Mouse (Mus musculus): Measurements from ENCODE around the gene Cfap20. TPM values are rescaled to one million over a fixed set of nuclear protein-coding genes. Genes with fewer than 3 reads are reported as not detected.

Gene Cfap20
- polyA plus RNA-seq (2015; fragmentation: Nextera tagmentation; extraction: Ambion mirVana) = 149 and 156 TPM in 2 replicates

DNA sequence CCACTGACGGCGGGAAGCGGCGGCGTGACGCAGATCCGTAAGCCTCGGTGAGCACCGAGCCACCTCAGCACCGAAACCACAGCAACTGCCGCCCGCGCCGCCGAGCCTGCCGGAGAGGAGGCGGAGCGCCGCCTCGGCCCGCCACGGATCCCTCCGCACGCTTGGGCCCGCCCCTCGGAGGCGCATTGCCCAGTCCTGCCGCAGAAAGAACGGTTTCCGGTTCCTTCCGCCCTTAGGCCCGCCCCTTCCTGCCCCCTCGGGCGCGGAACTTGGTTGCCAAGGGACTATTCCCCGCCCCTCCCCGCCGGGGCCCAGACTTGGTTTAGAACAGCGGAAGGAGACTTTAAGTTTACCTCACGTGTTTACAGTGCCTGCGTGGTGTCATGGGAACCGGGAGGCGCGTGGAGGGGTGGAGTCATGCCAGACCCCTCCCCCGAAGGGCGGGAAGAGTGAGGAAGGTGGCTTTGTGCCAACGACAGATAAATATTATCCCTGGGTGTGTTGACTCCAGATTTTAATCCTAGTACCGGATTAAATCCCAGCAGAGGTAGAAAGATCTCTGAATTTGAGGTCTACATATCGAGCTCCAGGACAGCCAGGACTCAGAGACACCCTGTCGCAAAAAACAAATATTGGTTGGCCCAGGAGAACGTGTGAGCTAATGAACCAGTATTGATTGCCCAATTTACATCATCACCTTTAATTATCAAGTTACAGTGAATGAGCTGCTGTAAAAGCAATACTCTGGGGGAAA is at the start of gene Cfap20:
Gene Cfap20, minus strand, starts transcription at position 184 of the 754 bp plus-strand sequence.
- H3K9me3 ChIP-seq (ENCODE audit: control insufficient read depth, low read length) = no peaks in the 10 kb centered on the region
- WGBS = under 1% methylated on average over 47 of the region's 51 CpGs
- peaks cover 24% of the 10 kb centered on the region for H3K4me1 ChIP-seq (replicated peaks; ENCODE audit: control insufficient read depth, insufficient read depth, low read length)
- peak within 1 kb of the TSS; percentile 92 for H3K27ac ChIP-seq (ENCODE audit: low read length)
- H3K27me3 ChIP-seq (ENCODE audit: control insufficient read depth, insufficient read depth, low read depth, low read length) = no peaks in the 10 kb centered on the region
- ATAC-seq (ENCODE audit: low read depth) = peak; percentile 97
- H3K9ac ChIP-seq (ENCODE audit: low read length) = peak within 1 kb of the TSS; percentile 95
- H3K4me3 ChIP-seq (ENCODE audit: low read length) = peak within 1 kb of the TSS; percentile 100
- peak within 1 kb of the TSS; percentile 93 for H3K4me2 ChIP-seq (ENCODE audit: low read depth, low read length)
- no peaks in the 10 kb centered on the region for H3K36me3 ChIP-seq (ENCODE audit: control insufficient read depth, insufficient read depth, low read length)

DNA sequence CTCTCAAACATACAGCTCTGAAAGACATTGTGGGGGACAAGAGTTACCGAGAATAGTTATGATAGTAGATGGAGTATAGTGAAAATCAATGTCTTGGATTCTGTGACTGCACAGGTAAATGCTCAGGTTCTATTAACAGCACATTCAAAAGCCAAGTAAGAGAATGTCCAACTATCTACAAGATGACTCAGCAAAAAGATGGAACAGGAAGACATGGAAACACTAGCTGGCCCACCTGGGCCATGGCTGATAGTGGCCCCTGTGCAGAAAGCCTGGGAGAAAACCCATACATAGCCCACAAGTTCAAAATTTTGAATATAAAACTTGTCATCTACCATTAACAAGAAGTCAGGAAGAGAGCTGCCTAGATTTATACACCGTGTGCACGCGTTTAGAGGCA is 35.3 kb upstream of the Cfap20 start:
- no peak overlapping the region for H3K27ac ChIP-seq (ENCODE audit: low read length)
- no peaks in the 10 kb centered on the region for H3K27me3 ChIP-seq (ENCODE audit: control insufficient read depth, insufficient read depth, low read depth, low read length)
- peaks cover 31% of the 10 kb centered on the region for H3K36me3 ChIP-seq (ENCODE audit: control insufficient read depth, insufficient read depth, low read length)
- no peak overlapping the region for H3K4me3 ChIP-seq (ENCODE audit: low read length)
- no peak overlapping the region for H3K9ac ChIP-seq (ENCODE audit: low read length)
- no peak for ATAC-seq (ENCODE audit: low read depth)
- H3K4me2 ChIP-seq (ENCODE audit: low read depth, low read length) = no peak overlapping the region
- H3K9me3 ChIP-seq (ENCODE audit: control insufficient read depth, low read length) = no peaks in the 10 kb centered on the region
- 96% methylated on average over 4 of the region's 4 CpGs for WGBS
- no peaks in the 10 kb centered on the region for H3K4me1 ChIP-seq (replicated peaks; ENCODE audit: control insufficient read depth, insufficient read depth, low read length)

DNA sequence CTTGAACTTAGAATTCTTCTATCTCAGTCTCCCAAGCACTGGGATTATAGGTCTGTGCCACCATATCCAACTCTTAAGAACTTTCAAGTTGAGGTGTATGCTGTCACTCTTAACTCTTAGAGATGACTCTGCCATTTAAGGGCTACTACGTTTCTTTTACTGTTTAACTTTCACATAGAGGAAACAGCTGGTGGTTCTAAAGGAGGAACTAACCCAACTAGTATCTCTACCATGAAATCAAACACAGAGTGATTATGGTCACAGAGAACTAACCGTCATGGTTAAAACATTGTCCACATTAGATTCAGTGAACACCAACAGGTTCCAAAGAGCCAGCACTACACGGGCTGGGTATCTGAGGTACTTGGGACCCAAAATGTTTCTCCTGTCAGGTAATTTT is 34.3 kb upstream of the Cfap20 start:
- H3K4me2 ChIP-seq (ENCODE audit: low read depth, low read length) = no peak overlapping the region
- WGBS = 87% methylated on average over 3 of the region's 3 CpGs
- ATAC-seq (ENCODE audit: low read depth) = no peak
- H3K9me3 ChIP-seq (ENCODE audit: control insufficient read depth, low read length) = no peaks in the 10 kb centered on the region
- H3K27ac ChIP-seq (ENCODE audit: low read length) = no peak overlapping the region
- H3K9ac ChIP-seq (ENCODE audit: low read length) = no peak overlapping the region
- no peaks in the 10 kb centered on the region for H3K4me1 ChIP-seq (replicated peaks; ENCODE audit: control insufficient read depth, insufficient read depth, low read length)
- no peak overlapping the region for H3K4me3 ChIP-seq (ENCODE audit: low read length)
- H3K27me3 ChIP-seq (ENCODE audit: control insufficient read depth, insufficient read depth, low read depth, low read length) = no peaks in the 10 kb centered on the region
- peaks cover 25% of the 10 kb centered on the region for H3K36me3 ChIP-seq (ENCODE audit: control insufficient read depth, insufficient read depth, low read length)

GRCm38 (mm10) chr8:95466543-95466942 is 31.9 kb upstream of the Cfap20 start:
- Histone ChIP-seq H3K36me3 (ENCODE audit: control insufficient read depth, insufficient read depth, low read length) (peaks cover 8% of the 10 kb centered on the region; the same call in 1 of the 2 replicates), H3K4me1 (replicated peaks; ENCODE audit: control insufficient read depth, insufficient read depth, low read length) (no peaks in the 10 kb centered on the region), H3K9me3 (ENCODE audit: control insufficient read depth, low read length) (no peaks in the 10 kb centered on the region), H3K27me3 (ENCODE audit: control insufficient read depth, insufficient read depth, low read depth, low read length) (no peaks in the 10 kb centered on the region), H3K27ac (ENCODE audit: low read length) (no peak overlapping the region), H3K4me2 (ENCODE audit: low read depth, low read length) (no peak overlapping the region), H3K4me3 (ENCODE audit: low read length) (no peak overlapping the region), H3K9ac (ENCODE audit: low read length) (no peak overlapping the region)
- ATAC-seq (ENCODE audit: low read depth) = no peak
- 70% methylated on average over 2 of the region's 2 CpGs for WGBS

GRCm38 (mm10) chr8:95452518-95452917 is 17.8 kb upstream of the Cfap20 start:
- ATAC-seq (ENCODE audit: low read depth) = no peak
- Histone ChIP-seq H3K4me1 (replicated peaks; ENCODE audit: control insufficient read depth, insufficient read depth, low read length) (no peaks in the 10 kb centered on the region), H3K4me2 (ENCODE audit: low read depth, low read length) (no peak overlapping the region), H3K27ac (ENCODE audit: low read length) (no peak overlapping the region), H3K9ac (ENCODE audit: low read length) (no peak overlapping the region), H3K27me3 (ENCODE audit: control insufficient read depth, insufficient read depth, low read depth, low read length) (no peaks in the 10 kb centered on the region), H3K36me3 (ENCODE audit: control insufficient read depth, insufficient read depth, low read length) (peaks cover 64% of the 10 kb centered on the region), H3K4me3 (ENCODE audit: low read length) (no peak overlapping the region), H3K9me3 (ENCODE audit: control insufficient read depth, low read length) (no peaks in the 10 kb centered on the region)
- 60% methylated on average over 8 of the region's 8 CpGs for WGBS

DNA sequence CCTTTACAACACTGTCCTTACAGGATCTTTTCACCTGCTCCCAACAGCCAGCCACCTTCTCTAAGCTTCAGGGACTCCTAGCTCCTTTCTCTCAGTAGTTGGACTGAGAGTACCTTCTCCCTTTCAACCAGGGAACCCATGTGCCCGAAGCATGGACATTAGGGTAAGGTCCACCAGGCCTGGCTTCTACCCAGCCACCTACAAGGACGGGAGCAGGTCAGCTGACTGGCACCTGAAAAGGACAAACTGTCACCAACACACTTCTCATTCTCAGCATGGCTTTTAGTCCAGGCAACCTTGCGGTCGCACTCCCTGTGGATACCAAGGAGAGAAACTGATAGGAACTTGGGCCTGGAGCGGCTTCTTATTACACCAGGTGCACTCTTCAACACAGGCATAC is 15.6 kb upstream of the Cfap20 start:
- Histone ChIP-seq H3K9me3 (ENCODE audit: control insufficient read depth, low read length) (no peaks in the 10 kb centered on the region), H3K4me2 (ENCODE audit: low read depth, low read length) (no peak overlapping the region), H3K36me3 (ENCODE audit: control insufficient read depth, insufficient read depth, low read length) (peaks cover 48% of the 10 kb centered on the region), H3K27ac (ENCODE audit: low read length) (no peak overlapping the region), H3K9ac (ENCODE audit: low read length) (no peak overlapping the region), H3K27me3 (ENCODE audit: control insufficient read depth, insufficient read depth, low read depth, low read length) (no peaks in the 10 kb centered on the region), H3K4me3 (ENCODE audit: low read length) (no peak overlapping the region), H3K4me1 (replicated peaks; ENCODE audit: control insufficient read depth, insufficient read depth, low read length) (no peaks in the 10 kb centered on the region)
- ATAC-seq (ENCODE audit: low read depth) = no peak
- WGBS = 95% methylated on average over 5 of the region's 5 CpGs

- no peak overlapping the region for H3K9ac ChIP-seq (ENCODE audit: low read length)
- H3K9me3 ChIP-seq (ENCODE audit: control insufficient read depth, low read length) = no peaks in the 10 kb centered on the region
- H3K4me3 ChIP-seq (ENCODE audit: low read length) = no peak overlapping the region
- H3K4me1 ChIP-seq (replicated peaks; ENCODE audit: control insufficient read depth, insufficient read depth, low read length) = no peaks in the 10 kb centered on the region
- H3K4me2 ChIP-seq (ENCODE audit: low read depth, low read length) = no peak overlapping the region
- no peaks in the 10 kb centered on the region for H3K27me3 ChIP-seq (ENCODE audit: control insufficient read depth, insufficient read depth, low read depth, low read length)
- ATAC-seq (ENCODE audit: low read depth) = no peak
- no peak overlapping the region for H3K27ac ChIP-seq (ENCODE audit: low read length)
- H3K36me3 ChIP-seq (ENCODE audit: control insufficient read depth, insufficient read depth, low read length) = peaks cover 28% of the 10 kb centered on the region
- WGBS = 88% methylated on average over 7 of the region's 7 CpGs
These were observed 13.0 kb upstream of the Cfap20 start for GRCm38 (mm10) chr8:95447661-95448060.

DNA sequence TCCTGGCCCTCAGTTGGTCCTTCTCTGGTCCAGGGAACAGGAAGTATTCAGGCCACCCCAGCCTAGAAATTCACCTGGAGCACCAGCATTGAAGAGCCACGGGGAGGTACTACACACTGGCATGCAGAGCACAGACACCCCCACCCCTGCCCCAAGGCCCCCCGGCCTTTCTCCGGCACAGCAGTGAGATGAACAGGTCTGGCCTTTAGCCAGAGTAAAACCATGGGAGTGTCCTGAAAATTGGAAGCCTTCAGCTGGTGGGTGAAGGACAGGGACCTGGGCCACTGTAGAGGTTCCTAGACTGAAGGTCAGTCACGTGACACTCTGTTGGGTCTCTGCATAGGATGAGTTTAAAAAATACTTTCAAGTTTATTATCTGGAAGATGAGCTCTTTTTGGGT is 10.4 kb upstream of the Cfap20 start:
- H3K27ac ChIP-seq (ENCODE audit: low read length) = no peak overlapping the region
- 82% methylated on average over 4 of the region's 4 CpGs for WGBS

GRCm38 (mm10) chr8:95441491-95442039 is 6.9 kb upstream of the Cfap20 start:
- WGBS = 45% methylated on average over 5 of the region's 5 CpGs

More for the DNA sequence above, 10.4 kb upstream of the Cfap20 start:
- Histone ChIP-seq H3K9ac (ENCODE audit: low read length) (no peak overlapping the region), H3K36me3 (ENCODE audit: control insufficient read depth, insufficient read depth, low read length) (peaks cover 12% of the 10 kb centered on the region), H3K4me1 (replicated peaks; ENCODE audit: control insufficient read depth, insufficient read depth, low read length) (no peaks in the 10 kb centered on the region), H3K4me3 (ENCODE audit: low read length) (no peak overlapping the region), H3K9me3 (ENCODE audit: control insufficient read depth, low read length) (no peaks in the 10 kb centered on the region), H3K27me3 (ENCODE audit: control insufficient read depth, insufficient read depth, low read depth, low read length) (no peaks in the 10 kb centered on the region), H3K4me2 (ENCODE audit: low read depth, low read length) (no peak overlapping the region)
- ATAC-seq (ENCODE audit: low read depth) = no peak

More at GRCm38 (mm10) chr8:95441491-95442039, 6.9 kb upstream of the Cfap20 start:
- no peaks in the 10 kb centered on the region for H3K4me1 ChIP-seq (replicated peaks; ENCODE audit: control insufficient read depth, insufficient read depth, low read length)
- H3K9ac ChIP-seq (ENCODE audit: low read length) = no peak overlapping the region
- H3K36me3 ChIP-seq (ENCODE audit: control insufficient read depth, insufficient read depth, low read length) = no peaks in the 10 kb centered on the region
- no peak for ATAC-seq (ENCODE audit: low read depth)
- H3K4me2 ChIP-seq (ENCODE audit: low read depth, low read length) = no peak overlapping the region
- H3K27ac ChIP-seq (ENCODE audit: low read length) = no peak overlapping the region
- no peak overlapping the region for H3K4me3 ChIP-seq (ENCODE audit: low read length)
- H3K9me3 ChIP-seq (ENCODE audit: control insufficient read depth, low read length) = no peaks in the 10 kb centered on the region
- no peaks in the 10 kb centered on the region for H3K27me3 ChIP-seq (ENCODE audit: control insufficient read depth, insufficient read depth, low read depth, low read length)

Data from lung, embryonic 16.5 days (tissue).